Comparison of ENCODE assay signal across 11 mouse cellular contexts in genomic region chr4:129293702-129294101, GRCm38 (mm10). TPM values are rescaled to one million over a fixed set of nuclear protein-coding genes. Genes with fewer than 3 reads are reported as not detected.
DNase-seq lines count a peak whose midpoint lies in the region; ATAC-seq lines count a peak whose summit lies in the region.
"Had no signal": no experiment of that assay in that cellular context is flagged by ENCODE, and none has a peak within 500 bp of the region (broad histone marks: within the 10 kb centered on the region; RNA-seq: fewer than 3 reads in every experiment).

No protein-coding gene starts in this region.

- H3K27ac ChIP-seq in heart, embryonic 13.5 days (replicated peaks): no peak overlapping the region
- no peak overlapping the region for H3K27ac ChIP-seq in lung, embryonic 16.5 days (ENCODE audit: low read length)
- H3K27ac ChIP-seq in midbrain, embryonic 15.5 days: no peak overlapping the region
- H3K27ac ChIP-seq: liver, embryonic 13.5 days had no signal

- DNase-seq in heart, postnatal 4 days: no peak
- no peak for DNase-seq in lung, adult 18-20 months
- peak; percentile 33 for DNase-seq in embryo, embryonic 9.5 days (ENCODE audit: extremely low spot score)
- no peak for DNase-seq in urinary bladder, adult 2 months (ENCODE audit: low spot score)
- DNase-seq in frontal cortex, postnatal 25 days (ENCODE audit: low spot score in 2 of 2): no peak
- DNase-seq: liver, embryonic 13.5 days; thymus, adult 18-20 months had no signal

- H3K9ac ChIP-seq in heart, embryonic 13.5 days: peak overlapping the region; percentile 64
- H3K9ac ChIP-seq in lung, embryonic 16.5 days (ENCODE audit: low read length): no peak overlapping the region
- no peak overlapping the region for H3K9ac ChIP-seq in midbrain, embryonic 15.5 days
- H3K9ac ChIP-seq: liver, embryonic 13.5 days had no signal

- H3K4me3 ChIP-seq in heart, embryonic 13.5 days: peak overlapping the region; percentile 30
- H3K4me3 ChIP-seq in lung, embryonic 16.5 days (ENCODE audit: low read length): no peak overlapping the region
- no peak overlapping the region for H3K4me3 ChIP-seq in midbrain, embryonic 15.5 days
- H3K4me3 ChIP-seq: liver, embryonic 13.5 days had no signal

- peaks cover 24% of the 10 kb centered on the region for H3K27me3 ChIP-seq in heart, embryonic 13.5 days (replicated peaks)
- no peaks in the 10 kb centered on the region; the same call in 1 of the 2 replicates for H3K27me3 ChIP-seq in lung, embryonic 16.5 days (ENCODE audit: control insufficient read depth, insufficient read depth, low read depth, low read length)
- H3K27me3 ChIP-seq in midbrain, embryonic 15.5 days (replicated peaks): no peaks in the 10 kb centered on the region

- peaks cover 40% of the 10 kb centered on the region for H3K4me1 ChIP-seq in heart, embryonic 13.5 days
- peaks cover 10% of the 10 kb centered on the region for H3K4me1 ChIP-seq in lung, embryonic 16.5 days (replicated peaks; ENCODE audit: control insufficient read depth, insufficient read depth, low read length)
- H3K4me1 ChIP-seq in midbrain, embryonic 15.5 days: no peaks in the 10 kb centered on the region

- ATAC-seq in heart, embryonic 13.5 days (ENCODE audit: extremely low read depth, insufficient number of reproducible peaks, low FRiP score, low TSS enrichment): no peak
- ATAC-seq in lung, embryonic 16.5 days (ENCODE audit: low read depth): no peak
- ATAC-seq in midbrain, embryonic 15.5 days (replicated peaks): no peak
- ATAC-seq: activated CD4-positive, CD25-positive, alpha-beta regulatory T cell, adult 4 months had no signal

- no peaks in the 10 kb centered on the region for H3K9me3 ChIP-seq in heart, embryonic 13.5 days
- no peaks in the 10 kb centered on the region for H3K9me3 ChIP-seq in lung, embryonic 16.5 days (ENCODE audit: control insufficient read depth, low read length)
- no peaks in the 10 kb centered on the region for H3K9me3 ChIP-seq in midbrain, embryonic 15.5 days
- H3K9me3 ChIP-seq: liver, embryonic 13.5 days had no signal

- H3K36me3 ChIP-seq in heart, embryonic 13.5 days: no peaks in the 10 kb centered on the region
- H3K36me3 ChIP-seq in lung, embryonic 16.5 days (ENCODE audit: control insufficient read depth, insufficient read depth, low read length): no peaks in the 10 kb centered on the region
- H3K36me3 ChIP-seq in midbrain, embryonic 15.5 days (replicated peaks): no peaks in the 10 kb centered on the region
- H3K36me3 ChIP-seq: liver, embryonic 13.5 days had no signal

- 15% methylated on average over 16 of the region's 16 CpGs for WGBS in heart, embryonic 13.5 days
- 20% methylated on average over 16 of the region's 16 CpGs for WGBS in lung, embryonic 16.5 days
- 25% methylated on average over 16 of the region's 16 CpGs for WGBS in midbrain, embryonic 15.5 days

- peak overlapping the region; percentile 60 for H3K4me2 ChIP-seq in heart, embryonic 13.5 days
- H3K4me2 ChIP-seq in lung, embryonic 16.5 days (ENCODE audit: low read depth, low read length): peak overlapping the region; percentile 31; the same call in 1 of the 2 replicates
- 0 out of 2 replicates have a peak overlapping the region, but pooled peaks have one; percentile 1 for H3K4me2 ChIP-seq in midbrain, embryonic 15.5 days
- H3K4me2 ChIP-seq: liver, embryonic 13.5 days had no signal

RNA-seq across cellular contexts. Expression of gene Sync, which starts 6.3 kb away (rescaled TPM):
- 1.1 and 1.6 TPM in 2 replicates for polyA plus RNA-seq in heart, embryonic 13.5 days (2015; fragmentation: Nextera tagmentation; extraction: Ambion mirVana)
- 1 to 10 TPM; 8.7 to 9.5 TPM for total RNA-seq in heart, postnatal 4 days (2021)
- 0.50 and 0.75 TPM in 2 replicates for polyA plus RNA-seq in lung, embryonic 16.5 days (2015; fragmentation: Nextera tagmentation; extraction: Ambion mirVana)
- 0.50 and 0.86 TPM in 2 replicates for polyA plus RNA-seq in midbrain, embryonic 15.5 days (2015; fragmentation: Nextera tagmentation; extraction: Ambion mirVana)
- polyA plus RNA-seq in urinary bladder, adult 2 months (2012; rRNA removed): 3.1 and 4.0 TPM in 2 replicates

RNA-seq across cellular contexts. Expression of gene C77080, which starts 32.5 kb away (rescaled TPM):
- polyA plus RNA-seq in heart, embryonic 13.5 days (2015; fragmentation: Nextera tagmentation; extraction: Ambion mirVana): 1.8 and 2.3 TPM in 2 replicates
- total RNA-seq in heart, postnatal 4 days (2021): 1 to 10 TPM; 6.5 to 8.6 TPM
- polyA plus RNA-seq in lung, embryonic 16.5 days (2015; fragmentation: Nextera tagmentation; extraction: Ambion mirVana): 3.4 and 3.8 TPM in 2 replicates
- 9.4 and 9.7 TPM in 2 replicates for polyA plus RNA-seq in midbrain, embryonic 15.5 days (2015; fragmentation: Nextera tagmentation; extraction: Ambion mirVana)
- 29.7 and 32.1 TPM in 2 replicates for polyA plus RNA-seq in urinary bladder, adult 2 months (2012; rRNA removed)

RNA-seq across cellular contexts. Expression of gene Rbbp4, which starts 41.5 kb away (rescaled TPM):
- 279 and 297 TPM in 2 replicates for polyA plus RNA-seq in heart, embryonic 13.5 days (2015; fragmentation: Nextera tagmentation; extraction: Ambion mirVana)
- 100 to 1,000 TPM; 195 to 199 TPM for total RNA-seq in heart, postnatal 4 days (2021)
- 356 and 390 TPM in 2 replicates for polyA plus RNA-seq in lung, embryonic 16.5 days (2015; fragmentation: Nextera tagmentation; extraction: Ambion mirVana)
- 260 and 271 TPM in 2 replicates for polyA plus RNA-seq in midbrain, embryonic 15.5 days (2015; fragmentation: Nextera tagmentation; extraction: Ambion mirVana)
- polyA plus RNA-seq in urinary bladder, adult 2 months (2012; rRNA removed): 65.1 and 72.2 TPM in 2 replicates

RNA-seq across cellular contexts. Expression of gene Zbtb8os, which starts 41.8 kb away (rescaled TPM):
- polyA plus RNA-seq in heart, embryonic 13.5 days (2015; fragmentation: Nextera tagmentation; extraction: Ambion mirVana): 36.6 and 45.0 TPM in 2 replicates
- 10 to 100 TPM; 20.6 to 22.2 TPM for total RNA-seq in heart, postnatal 4 days (2021)
- 45.5 and 47.3 TPM in 2 replicates for polyA plus RNA-seq in lung, embryonic 16.5 days (2015; fragmentation: Nextera tagmentation; extraction: Ambion mirVana)
- polyA plus RNA-seq in midbrain, embryonic 15.5 days (2015; fragmentation: Nextera tagmentation; extraction: Ambion mirVana): 19.9 and 21.1 TPM in 2 replicates
- 45.4 and 52.6 TPM in 2 replicates for polyA plus RNA-seq in urinary bladder, adult 2 months (2012; rRNA removed)

Comparison
In these comparisons a context has a peak if more than half of its experiments do, and no peak if none do; other contexts are left out.
1. H3K4me2 ChIP-seq: peak in every context shown above with its lines; median percentile 60 in heart, embryonic 13.5 days; 31 in lung, embryonic 16.5 days; 1 in midbrain, embryonic 15.5 days.